Mouse (Mus musculus) hindbrain, embryonic 14.5 days (tissue): ENCODE measurements at regions not wholly inside any gene's neighbourhood (a gene's known extent, or its start where the extent isn't known, plus 50 kb on each side); places are given as distances from the start of the nearest gene placed in this dataset.
A peak's percentile ranks its signal among the peaks of the same experiment; 100 is the strongest.

Experiments
- ATAC-seq: fragments of 200-750 bp; cut with Nextera tagmentation; 2 replicates; pipeline ENCODE4 v1.8.0; 2017; ENCODE audit warnings: moderate number of reproducible peaks, mild to moderate bottlenecking, moderate TSS enrichment, moderate library complexity; ENCODE audit not compliant: low FRiP score
- DNase-seq: peaks from one replicate; pipeline ENCODE4 v3.0.0-alpha.2; 2015; ENCODE audit warnings: low spot score
- H3K27ac ChIP-seq: fragments of 300-500 bp; sonication (generic); 2 replicates; pipeline ENCODE4 v1.5.1; 2014; ENCODE audit warnings: mild to moderate bottlenecking, moderate library complexity
- H3K27me3 ChIP-seq: fragments of 300-500 bp; sonication (generic); 2 replicates; pipeline ENCODE4 v1.6.1; 2014; ENCODE audit warnings: mild to moderate bottlenecking, low read length, mixed read lengths; ENCODE audit not compliant: control insufficient read depth, insufficient read depth
- H3K36me3 ChIP-seq: fragments of 300-500 bp; sonication (generic); replicated peaks from 2 replicates; pipeline ENCODE4 v1.6.1; 2014; ENCODE audit not compliant: control insufficient read depth, insufficient read depth
- H3K4me1 ChIP-seq: fragments of 300-500 bp; sonication (generic); replicated peaks from 2 replicates; pipeline ENCODE4 v1.6.1; 2014; ENCODE audit warnings: antibody characterized with exemption, low read length, mixed read lengths; ENCODE audit not compliant: control insufficient read depth, insufficient read depth
- H3K4me2 ChIP-seq: fragments of 300-500 bp; sonication (generic); replicated peaks from 2 replicates; pipeline ENCODE4 v1.6.1; 2014; ENCODE audit warnings: mild to moderate bottlenecking, moderate library complexity
- H3K4me3 ChIP-seq: fragments of 300-500 bp; sonication (generic); replicated peaks from 2 replicates; pipeline ENCODE4 v1.5.1; 2014; ENCODE audit warnings: mild to moderate bottlenecking, low read length
- H3K9ac ChIP-seq: fragments of 300-500 bp; sonication (generic); 2 replicates; pipeline ENCODE4 v1.6.1; 2014
- H3K9me3 ChIP-seq: fragments of 300-500 bp; sonication (generic); 2 replicates; pipeline ENCODE4 v1.6.1; 2016; ENCODE audit warnings: low read length; ENCODE audit not compliant: control insufficient read depth
- WGBS: fragments of 180-500 bp; shearing (Covaris S2); extraction: QIAGEN DNeasy Blood & Tissue Kit; methylation state at CpG from one replicate; pipeline ENCODE4 v1.1.7; 2014; 5-methylcytosine and 5-hydroxymethylcytosine counted together

DNA sequence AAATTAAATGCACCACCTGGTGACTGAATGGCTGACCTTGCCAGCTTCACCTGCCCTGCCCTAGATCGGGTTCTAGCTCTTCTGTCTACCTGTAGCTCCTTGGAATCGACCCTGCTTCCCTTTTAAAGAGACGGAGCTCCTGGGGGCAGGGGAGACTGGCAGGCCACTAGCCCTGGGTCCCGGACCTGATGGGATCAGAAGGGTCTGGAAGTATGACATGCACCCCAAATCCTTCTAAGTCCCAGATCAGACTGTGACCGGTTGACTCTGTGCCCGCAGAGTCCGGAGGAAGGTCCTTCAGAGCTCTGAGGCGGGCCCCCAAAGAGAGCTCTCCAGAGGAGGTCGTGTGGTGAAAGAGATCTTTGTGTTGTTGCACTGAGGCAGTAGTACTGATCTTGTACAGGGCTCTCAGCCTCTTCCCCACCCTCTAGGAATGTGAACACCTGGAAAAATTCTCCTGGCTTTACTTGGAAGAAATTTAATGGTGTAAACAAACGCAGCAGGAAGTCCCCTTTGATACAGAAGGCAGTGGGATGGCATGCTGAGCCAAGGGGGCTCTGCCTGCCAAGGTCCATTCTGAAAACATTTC, 259.2 kb upstream of the Nr2f2 start:
- H3K4me1 ChIP-seq = peaks cover 25% of the 10 kb centered on the region
- H3K4me3 ChIP-seq = peak overlapping the region; percentile 22
- H3K9ac ChIP-seq = peak overlapping the region; percentile 18; the same call in 1 of the 2 replicates
- no peaks in the 10 kb centered on the region; the same call in 1 of the 2 replicates for H3K27me3 ChIP-seq
- H3K36me3 ChIP-seq = no peaks in the 10 kb centered on the region
- 7% methylated on average over 10 of the region's 10 CpGs for WGBS
- peak overlapping the region; percentile 52 for H3K4me2 ChIP-seq
- no peaks in the 10 kb centered on the region for H3K9me3 ChIP-seq
- 0 out of 2 replicates have a peak overlapping the region, but pooled peaks have one; percentile 10 for H3K27ac ChIP-seq
- DNase-seq (no peak), ATAC-seq (peak; percentile 37; the same call in 1 of the 2 replicates)

DNA sequence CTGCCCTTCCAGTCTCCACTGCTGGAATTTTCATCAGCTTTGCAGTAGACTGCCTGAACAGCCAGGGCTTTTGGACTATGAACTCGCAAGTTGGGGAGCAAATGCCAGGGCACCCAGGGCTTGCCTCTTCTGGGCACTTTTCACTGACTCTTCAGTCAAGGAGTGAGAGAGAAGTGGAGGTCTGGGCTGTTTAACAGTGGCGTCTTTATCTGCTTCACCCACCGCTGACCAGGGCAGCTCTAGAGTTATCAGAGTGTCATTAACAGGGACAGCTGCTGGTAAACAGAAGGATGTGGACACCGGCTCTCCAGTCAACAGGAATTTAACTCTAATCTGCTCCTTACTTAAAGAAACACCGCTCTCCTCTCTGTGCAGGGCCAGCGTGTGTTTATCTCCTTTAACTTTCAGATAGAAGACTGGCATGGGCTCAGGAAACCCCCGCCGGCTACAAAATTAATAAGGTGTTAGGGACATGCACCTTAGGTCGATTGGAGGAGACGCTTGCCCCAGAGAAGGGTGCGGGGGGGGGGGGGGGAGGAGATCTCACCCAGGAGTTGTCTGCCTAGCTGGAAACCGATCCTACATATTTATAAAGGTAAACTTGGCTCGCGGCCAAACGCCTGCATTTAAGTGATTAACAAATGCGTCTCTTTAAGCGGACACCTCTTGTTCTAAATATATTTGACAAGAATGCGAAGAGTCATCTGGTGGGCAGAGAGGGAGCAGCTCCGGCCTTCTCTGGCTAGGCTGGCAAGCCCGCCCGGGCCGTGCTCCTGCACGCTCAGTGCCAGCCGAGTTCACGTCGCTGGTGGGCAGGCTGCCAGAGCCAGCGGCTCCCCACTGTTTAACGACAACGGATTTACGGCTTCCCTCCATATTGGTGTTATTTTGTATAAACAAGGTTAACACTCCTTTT, 258.4 kb upstream of the Nr2f2 start:
- Histone ChIP-seq H3K9me3 (no peaks in the 10 kb centered on the region), H3K4me2 (peak overlapping the region; percentile 52), H3K4me1 (peaks cover 25% of the 10 kb centered on the region), H3K36me3 (no peaks in the 10 kb centered on the region), H3K4me3 (peak overlapping the region; percentile 22), H3K27ac (0 out of 2 replicates have a peak overlapping the region, but pooled peaks have one; percentile 26), H3K9ac (peak overlapping the region; percentile 18), H3K27me3 (no peaks in the 10 kb centered on the region; the same call in 1 of the 2 replicates)
- DNase-seq (peak; percentile 75), ATAC-seq (peak; percentile 79; the same call in 1 of the 2 replicates)
- WGBS = 1% methylated on average over 30 of the region's 30 CpGs

DNA sequence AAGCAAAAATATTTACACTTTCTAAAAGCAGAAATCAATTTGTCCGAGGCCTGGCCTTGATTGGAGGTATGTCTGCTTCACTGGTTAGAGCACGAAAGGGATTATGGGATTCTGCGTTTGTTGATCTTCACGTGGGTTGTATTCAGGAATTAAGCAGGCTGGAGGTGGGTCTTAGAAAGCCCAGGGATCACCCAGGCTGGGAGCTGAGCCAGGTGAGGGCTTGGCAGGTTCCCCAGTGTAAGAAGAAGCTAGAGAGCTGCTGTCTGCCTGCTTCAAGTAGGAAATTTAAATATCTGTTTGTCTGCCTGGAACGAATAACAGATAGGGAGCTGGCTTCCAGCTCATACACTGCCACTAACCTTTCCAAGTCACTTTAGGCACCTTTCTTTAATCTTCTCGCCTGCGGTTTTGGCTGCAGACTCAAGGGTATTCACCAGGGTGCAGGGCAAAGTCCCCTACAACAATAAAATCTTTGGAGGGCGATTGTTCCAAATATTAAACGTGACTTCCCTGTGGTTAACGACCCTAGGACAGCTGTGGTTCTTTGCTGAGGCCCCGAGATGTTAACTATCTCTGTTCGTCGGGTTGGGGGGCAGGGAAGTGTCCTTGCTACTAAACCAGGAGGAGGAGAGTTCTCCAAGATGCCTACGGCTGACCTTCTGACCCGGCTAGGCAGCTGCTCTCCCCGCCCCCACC, 257.6 kb upstream of the Nr2f2 start:
- H3K9me3 ChIP-seq = no peaks in the 10 kb centered on the region
- DNase-seq = no peak

DNA sequence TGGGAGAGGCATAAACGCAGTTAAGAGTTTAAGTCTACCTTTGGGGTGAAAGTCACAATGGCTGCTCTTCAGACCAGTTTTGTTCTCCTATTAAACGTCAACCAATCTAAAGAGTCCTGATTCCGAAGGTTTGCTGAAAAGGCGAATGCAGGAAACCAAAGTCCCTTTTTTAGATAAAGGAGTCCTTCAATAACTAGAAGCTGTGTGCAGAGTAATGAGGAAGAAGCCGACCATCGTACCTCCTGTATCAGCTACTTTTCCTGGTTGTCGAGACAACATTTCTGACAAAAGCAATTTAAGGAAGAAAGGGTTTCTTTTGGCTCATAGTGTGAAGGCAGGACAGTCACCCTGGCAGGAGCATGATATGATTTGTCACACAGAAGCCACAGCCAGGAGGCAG, 252.9 kb upstream of the Nr2f2 start:
- Histone ChIP-seq H3K4me3 (no peak overlapping the region), H3K4me2 (no peak overlapping the region), H3K27ac (no peak overlapping the region), H3K9me3 (no peaks in the 10 kb centered on the region), H3K4me1 (peaks cover 4% of the 10 kb centered on the region), H3K9ac (no peak overlapping the region), H3K36me3 (no peaks in the 10 kb centered on the region), H3K27me3 (no peaks in the 10 kb centered on the region)
- no peak for ATAC-seq
- no peak for DNase-seq
- 90% methylated on average over 7 of the region's 7 CpGs for WGBS

More for the DNA sequence above, 257.6 kb upstream of the Nr2f2 start:
- H3K4me3 ChIP-seq = no peak overlapping the region
- peak overlapping the region; percentile 52 for H3K4me2 ChIP-seq
- no peak overlapping the region for H3K9ac ChIP-seq
- no peak for ATAC-seq
- H3K27ac ChIP-seq = no peak overlapping the region
- no peaks in the 10 kb centered on the region for H3K36me3 ChIP-seq
- WGBS = 7% methylated on average over 16 of the region's 16 CpGs
- peaks cover 25% of the 10 kb centered on the region for H3K4me1 ChIP-seq
- no peaks in the 10 kb centered on the region; the same call in 1 of the 2 replicates for H3K27me3 ChIP-seq

- ATAC-seq (no peak), DNase-seq (no peak)
- H3K9ac ChIP-seq = no peak overlapping the region
- WGBS = 43% methylated on average over 5 of the region's 5 CpGs
- no peaks in the 10 kb centered on the region for H3K36me3 ChIP-seq
- H3K4me1 ChIP-seq = no peaks in the 10 kb centered on the region
- no peak overlapping the region for H3K4me2 ChIP-seq
- no peaks in the 10 kb centered on the region for H3K9me3 ChIP-seq
- no peak overlapping the region for H3K27ac ChIP-seq
- H3K27me3 ChIP-seq = no peaks in the 10 kb centered on the region
- no peak overlapping the region for H3K4me3 ChIP-seq
These were observed 251.7 kb upstream of the Nr2f2 start for GRCm38 (mm10) chr7:70618270-70618669.

GRCm38 (mm10) chr7:70606511-70606910, 240.0 kb upstream of the Nr2f2 start:
- Histone ChIP-seq H3K27me3 (no peaks in the 10 kb centered on the region), H3K4me2 (no peak overlapping the region), H3K27ac (no peak overlapping the region), H3K9ac (no peak overlapping the region), H3K9me3 (no peaks in the 10 kb centered on the region), H3K4me3 (no peak overlapping the region), H3K36me3 (no peaks in the 10 kb centered on the region), H3K4me1 (no peaks in the 10 kb centered on the region)
- 96% methylated on average over 7 of the region's 7 CpGs for WGBS
- ATAC-seq = no peak
- no peak for DNase-seq

GRCm38 (mm10) chr7:70604471-70605174, 238.1 kb upstream of the Nr2f2 start:
- no peak overlapping the region for H3K27ac ChIP-seq
- ATAC-seq (no peak), DNase-seq (no peak)
- H3K9ac ChIP-seq = no peak overlapping the region
- H3K4me3 ChIP-seq = no peak overlapping the region
- no peak overlapping the region for H3K4me2 ChIP-seq
- H3K36me3 ChIP-seq = no peaks in the 10 kb centered on the region
- 89% methylated on average over 5 of the region's 5 CpGs for WGBS
- no peaks in the 10 kb centered on the region for H3K4me1 ChIP-seq
- no peaks in the 10 kb centered on the region for H3K9me3 ChIP-seq
- no peaks in the 10 kb centered on the region for H3K27me3 ChIP-seq

DNA sequence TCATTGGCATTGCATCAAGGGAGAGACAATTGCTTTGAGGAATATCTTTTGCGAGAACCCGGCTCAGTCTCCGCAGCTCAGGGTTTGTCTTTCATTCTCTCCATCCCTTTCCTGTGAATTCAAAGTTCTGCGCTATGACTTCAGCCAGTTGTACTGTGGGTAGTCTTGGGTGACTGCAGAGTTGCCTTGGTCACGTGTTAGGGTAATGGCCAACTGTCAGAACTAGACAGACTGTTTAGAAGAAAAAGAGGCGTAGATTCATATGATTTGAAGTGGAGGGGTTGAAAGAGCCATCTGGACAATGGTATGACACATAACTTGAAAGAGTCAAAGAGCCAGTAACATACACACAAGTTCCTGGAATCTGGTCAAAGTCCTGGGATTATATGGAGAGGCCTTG, 226.5 kb upstream of the Nr2f2 start:
- Histone ChIP-seq H3K27me3 (no peaks in the 10 kb centered on the region), H3K4me3 (no peak overlapping the region), H3K9ac (no peak overlapping the region), H3K4me1 (no peaks in the 10 kb centered on the region), H3K27ac (no peak overlapping the region), H3K4me2 (no peak overlapping the region), H3K36me3 (no peaks in the 10 kb centered on the region), H3K9me3 (no peaks in the 10 kb centered on the region)
- no peak for ATAC-seq
- WGBS = 92% methylated on average over 6 of the region's 6 CpGs
- DNase-seq = no peak
